Mouse (Mus musculus): ENCODE data around the gene Kcnip3. TPM values are rescaled to one million over a fixed set of nuclear protein-coding genes. Genes with fewer than 3 reads are reported as not detected.

The Kcnip3 gene
- total RNA-seq (2021), result 1 to 10 TPM; 1.3 TPM

DNA sequence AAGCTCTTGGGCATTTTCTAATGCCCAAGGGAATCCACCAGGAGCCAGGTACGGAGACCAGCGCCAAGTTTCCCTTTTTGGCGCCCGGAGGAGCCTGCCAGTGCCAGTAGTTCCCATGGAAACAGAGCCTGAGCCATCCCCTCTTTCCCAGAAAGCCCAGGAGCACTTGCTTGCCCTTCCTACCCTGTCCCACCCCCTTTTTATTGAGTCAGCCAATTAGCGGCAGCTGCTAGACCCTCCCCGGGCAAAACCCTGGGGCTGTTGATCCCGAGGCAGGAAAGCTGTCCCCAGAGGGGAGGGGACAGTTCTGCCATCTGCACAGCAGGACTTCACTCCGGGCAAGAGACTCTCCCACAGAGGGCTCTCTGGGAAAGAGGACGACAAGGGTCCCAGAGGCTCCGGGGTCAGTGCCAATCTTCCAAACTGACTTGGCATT lies at the start of gene Kcnip3:
Kcnip3 (minus strand) TSS at position 89 of the 436 bp plus-strand sequence.
- no peak for DNase-seq

- peak; percentile 92 for DNase-seq
These were observed 37.4 kb upstream of the Kcnip3 start for GRCm38 (mm10) chr2:127559070-127559966.

DNA sequence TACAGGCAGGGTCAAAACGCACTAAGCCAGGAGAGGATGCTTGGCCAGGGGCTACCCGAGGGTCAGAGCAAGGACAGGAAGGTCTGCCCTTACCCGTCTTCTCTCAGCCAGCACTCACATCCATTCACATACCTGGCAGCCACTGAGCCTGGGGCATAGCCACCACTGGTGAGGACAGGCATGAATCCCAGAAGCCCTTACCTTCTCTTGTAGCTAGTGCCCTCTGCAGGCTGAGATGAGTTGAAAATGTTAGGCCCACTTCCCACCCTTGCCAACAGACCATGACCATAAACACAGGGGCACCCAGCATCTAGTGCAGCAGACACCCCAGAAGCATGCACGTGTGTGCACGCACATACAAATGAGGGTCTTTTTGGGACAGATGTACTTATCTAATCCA lies 29.2 kb upstream of the Kcnip3 start:
- no peak for DNase-seq

DNA sequence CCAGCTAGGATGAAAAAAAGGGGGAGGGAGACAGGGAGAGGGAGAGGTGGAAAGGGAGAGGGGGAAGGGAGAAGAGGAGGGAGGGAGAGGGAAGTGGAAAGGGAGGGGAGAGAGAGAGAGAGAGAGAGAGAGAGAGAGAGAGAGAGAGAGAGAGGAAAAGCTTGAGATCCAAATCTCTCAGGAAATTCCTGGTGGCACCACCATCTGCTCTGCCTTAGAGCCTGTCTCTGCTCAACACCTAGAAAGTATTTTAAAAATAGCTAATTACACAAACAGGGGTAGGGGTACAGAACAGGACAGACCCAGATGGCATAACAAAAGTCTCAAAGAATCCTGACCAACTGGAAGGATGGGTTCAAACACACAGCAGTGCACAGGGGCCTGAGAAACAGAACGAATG lies 28.6 kb upstream of the Kcnip3 start:
- DNase-seq, result no peak

DNA sequence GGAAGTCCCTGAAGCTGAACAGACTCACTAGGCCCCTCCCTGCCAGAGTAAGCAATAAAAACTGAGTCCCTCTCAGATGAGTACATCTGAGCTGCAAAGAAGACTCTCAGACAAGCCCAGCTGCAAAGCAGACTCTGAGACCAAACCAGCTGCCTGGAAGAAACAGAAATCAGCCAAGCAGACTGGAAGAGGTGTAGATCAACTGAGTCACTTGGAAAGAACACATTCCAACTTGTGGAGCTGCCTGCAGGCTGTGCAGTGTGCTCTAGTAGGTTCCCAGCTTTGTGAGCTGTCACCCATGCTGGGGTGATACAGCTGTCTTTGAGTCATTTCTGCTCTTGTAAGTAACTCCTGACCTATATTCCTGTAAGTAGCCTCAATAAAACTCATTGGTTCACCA lies 27.8 kb upstream of the Kcnip3 start:
- no peak for DNase-seq

GRCm38 (mm10) chr2:127548342-127549074 lies 26.6 kb upstream of the Kcnip3 start:
- DNase-seq, result no peak

DNA sequence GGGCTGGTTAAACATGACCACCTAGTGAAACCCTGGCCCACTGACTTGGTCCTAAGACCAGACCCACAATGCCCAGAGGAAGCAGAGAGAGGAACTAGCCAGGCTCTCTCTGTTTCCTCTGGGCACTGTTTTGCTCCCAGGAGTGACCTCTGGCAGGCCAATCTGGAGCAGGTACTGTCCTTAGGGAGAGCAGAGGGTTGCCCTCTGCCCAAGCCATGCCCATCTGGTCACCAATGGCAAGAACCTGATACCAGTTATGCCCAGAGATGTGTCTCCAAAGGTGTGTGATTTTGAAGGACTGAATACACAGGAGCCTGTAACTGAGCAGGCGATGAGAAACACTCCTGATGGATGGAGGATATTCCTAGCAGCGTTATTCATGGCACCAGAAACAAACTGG lies 19.8 kb upstream of the Kcnip3 start:
- DNase-seq, result no peak

DNA sequence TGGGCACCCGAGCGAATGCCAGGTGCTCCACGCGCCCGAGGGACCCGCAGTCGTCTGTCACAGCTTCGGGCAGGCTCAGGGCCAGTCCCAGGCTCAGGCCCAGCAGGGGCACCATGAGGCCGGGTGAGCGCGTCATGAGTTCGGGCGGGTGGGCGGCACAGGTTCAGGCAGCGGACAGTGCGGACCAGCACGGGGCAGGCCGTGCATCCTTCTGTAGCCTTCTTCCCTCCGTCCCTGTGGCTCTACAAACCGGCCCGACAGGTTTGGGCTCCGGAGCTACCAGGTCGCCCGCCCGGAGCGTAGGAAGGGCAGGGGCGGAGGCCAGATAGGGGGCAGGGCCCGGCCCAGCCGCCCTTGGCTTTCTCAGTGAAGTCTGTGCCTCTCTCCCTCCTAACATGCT lies 19.3 kb upstream of the Kcnip3 start, which contains the start of gene Prom2:
Prom2 (minus strand) TSS at position 283 of the 400 bp plus-strand sequence.
- DNase-seq, result no peak

DNA sequence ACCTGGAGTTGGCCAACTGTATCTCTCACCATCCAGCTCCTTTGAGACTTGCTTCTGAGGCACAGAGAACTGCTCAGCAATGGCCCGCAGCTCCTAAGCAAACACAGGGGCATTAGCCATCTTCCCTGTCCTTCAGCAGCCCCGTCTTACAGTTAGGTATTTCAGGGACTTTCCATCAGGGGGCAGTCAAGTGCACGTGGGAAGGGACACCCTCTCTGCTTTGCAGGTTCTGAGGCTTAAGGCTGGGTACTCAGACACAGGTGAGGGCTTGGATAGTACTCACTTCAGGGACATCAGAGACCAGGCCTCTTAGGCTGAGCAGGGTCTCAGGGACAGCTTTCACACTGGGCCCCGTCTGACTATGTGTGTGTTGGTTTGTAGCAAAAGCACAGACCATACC lies 17.6 kb upstream of the Kcnip3 start:
- DNase-seq, result peak; percentile 15

- no peak for DNase-seq
These were observed 15.7 kb upstream of the Kcnip3 start for GRCm38 (mm10) chr2:127537548-127537947.

DNA sequence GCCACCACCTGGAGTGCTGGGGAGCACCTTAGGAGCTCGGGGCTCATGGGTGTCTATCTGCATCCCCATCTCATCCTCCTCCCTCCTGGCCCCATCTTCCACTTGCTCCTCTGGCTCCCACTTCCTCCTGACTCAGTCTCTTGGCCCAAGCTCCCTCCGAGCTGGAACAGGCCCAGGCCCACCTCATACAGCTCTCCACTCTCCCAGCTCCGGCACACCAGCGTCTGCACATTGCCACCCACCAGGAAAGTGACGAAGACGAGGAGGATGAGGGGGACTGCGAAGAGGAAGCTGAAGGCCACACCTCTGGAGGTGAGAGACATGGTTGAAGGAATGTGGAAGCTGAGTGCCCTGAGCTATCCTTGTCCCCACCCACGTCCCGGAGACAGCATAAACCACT lies 13.5 kb upstream of the Kcnip3 start:
- DNase-seq, result no peak

GRCm38 (mm10) chr2:127532379-127532778 lies 10.5 kb upstream of the Kcnip3 start:
- DNase-seq, result peak; percentile 58

DNA sequence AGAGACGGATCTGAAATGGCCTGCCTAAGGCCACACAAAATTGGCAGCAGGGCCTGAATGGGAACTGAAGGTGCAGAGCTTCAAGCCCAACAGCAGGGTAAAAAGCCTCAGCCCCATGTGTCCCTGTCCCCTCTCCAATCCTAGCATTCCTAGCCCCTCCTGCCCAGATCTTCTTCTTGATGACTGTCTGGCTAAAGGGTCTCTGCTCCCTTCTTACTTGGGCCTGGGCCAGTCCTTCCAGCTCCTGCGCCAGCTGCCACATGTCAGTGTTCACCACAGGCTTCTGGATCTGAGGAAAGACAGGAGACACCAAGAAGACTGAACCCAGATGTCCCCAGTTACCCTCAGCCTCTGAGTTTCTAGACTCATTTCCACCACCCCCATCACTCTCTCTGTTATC lies 9.7 kb upstream of the Kcnip3 start:
- no peak for DNase-seq

DNA sequence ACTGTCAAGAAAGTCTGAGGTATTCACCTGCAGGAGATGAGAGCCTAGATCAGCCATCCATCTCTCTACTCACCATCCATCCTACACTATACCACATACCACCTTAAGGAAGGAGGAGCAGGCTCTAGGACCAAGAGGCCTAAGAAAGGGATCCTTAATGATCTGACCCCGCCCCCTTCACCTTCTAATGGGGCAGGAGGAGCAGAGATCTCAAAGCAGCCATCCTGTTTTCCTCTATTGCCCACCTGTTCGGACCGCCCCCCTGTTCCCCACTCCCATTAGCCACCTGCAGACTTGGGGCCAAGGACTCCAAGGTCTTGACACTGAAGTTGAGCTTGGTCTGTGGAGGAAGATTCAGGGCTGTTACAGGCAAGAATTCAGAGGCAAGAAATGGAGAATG lies 8.5 kb upstream of the Kcnip3 start:
- DNase-seq, result no peak

GRCm38 (mm10) chr2:127525004-127525775 lies 3.3 kb upstream of the Kcnip3 start:
- no peak for DNase-seq

GRCm38 (mm10) chr2:127523950-127524729 lies 2.2 kb upstream of the Kcnip3 start:
- DNase-seq, result peak; percentile 48

DNA sequence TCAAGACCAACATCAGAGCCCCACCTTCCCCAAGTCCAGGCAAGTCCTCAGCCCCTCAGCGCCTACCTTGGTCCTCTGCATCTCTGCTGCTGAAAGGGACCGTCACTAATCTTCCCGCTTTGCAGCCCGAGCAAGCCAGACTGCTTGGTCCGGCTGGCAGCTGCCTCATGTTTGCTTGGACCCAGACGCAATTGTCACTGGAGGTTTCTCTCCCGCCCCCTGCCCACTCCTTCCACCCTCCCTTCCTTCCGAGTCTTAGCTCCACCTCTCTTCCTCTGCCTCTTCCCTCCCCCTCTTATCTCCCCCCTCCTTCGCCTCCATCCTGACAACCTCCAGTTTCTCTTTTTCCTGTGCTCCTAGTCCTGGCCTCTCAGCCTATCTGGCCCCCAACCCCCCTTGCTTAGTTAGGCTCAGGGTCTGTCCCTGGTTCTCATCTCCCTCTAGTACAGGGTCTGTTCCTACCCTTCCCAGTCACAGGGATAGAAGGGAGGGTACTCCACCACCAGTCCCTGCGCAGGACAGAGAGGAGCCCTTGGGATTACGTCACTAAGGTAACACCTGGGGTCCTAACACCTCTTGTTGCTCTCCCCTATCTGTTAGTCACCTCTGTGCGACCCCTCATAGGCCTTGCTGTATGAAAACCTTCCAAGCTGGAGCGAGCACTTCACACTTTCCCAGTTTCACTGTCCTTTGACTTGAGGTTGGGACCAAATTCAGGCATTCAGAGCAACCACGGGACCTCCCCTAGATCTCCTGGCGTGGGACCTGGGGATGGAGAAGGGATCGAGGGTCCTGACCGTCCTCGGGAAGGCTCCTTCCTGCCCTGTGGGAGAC lies 505 bp downstream of the Kcnip3 start:
- DNase-seq, result peak; percentile 15

- no peak for DNase-seq
These were observed 1.8 kb downstream of the Kcnip3 start for GRCm38 (mm10) chr2:127520123-127520522.

DNA sequence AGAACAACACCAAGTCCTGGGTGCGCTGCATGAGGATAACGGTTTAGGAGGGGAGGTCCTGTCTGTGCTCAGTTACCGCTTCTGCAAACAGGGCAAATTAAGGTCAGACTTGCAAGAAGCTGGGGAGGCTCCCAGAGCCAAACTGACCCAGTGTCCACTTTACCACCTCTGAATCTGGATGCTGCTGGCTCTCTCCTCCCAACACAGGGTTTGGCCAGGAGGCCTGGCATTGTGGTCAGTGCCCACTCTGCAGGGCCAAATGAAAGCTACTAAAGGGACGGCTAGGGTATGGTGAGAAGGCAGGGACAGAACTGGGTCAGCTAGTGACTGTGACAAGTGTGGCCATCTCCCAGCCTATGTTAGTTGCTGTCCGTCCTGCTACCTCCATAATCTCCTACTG lies 2.6 kb downstream of the Kcnip3 start:
- no peak for DNase-seq

DNA sequence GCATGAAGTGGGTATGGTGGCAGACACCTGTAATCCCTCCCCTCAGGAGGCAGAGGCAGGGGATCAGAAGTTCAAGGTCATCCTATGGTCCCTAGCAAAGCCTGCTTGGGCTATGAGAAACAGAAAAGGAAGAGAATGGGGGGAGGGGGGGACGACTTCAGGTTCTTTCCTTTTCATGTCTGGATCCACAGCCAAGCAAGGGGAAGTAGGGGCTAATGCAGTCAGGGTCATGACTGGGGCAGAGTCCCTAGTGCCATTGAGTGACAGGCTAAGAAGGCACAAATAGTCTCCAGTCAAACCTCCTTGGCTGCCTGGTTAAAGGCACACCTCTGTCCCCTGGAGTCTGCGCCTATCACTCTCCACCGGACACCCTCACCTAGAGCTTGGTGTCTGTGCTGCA lies 3.1 kb downstream of the Kcnip3 start:
- DNase-seq, result no peak

DNA sequence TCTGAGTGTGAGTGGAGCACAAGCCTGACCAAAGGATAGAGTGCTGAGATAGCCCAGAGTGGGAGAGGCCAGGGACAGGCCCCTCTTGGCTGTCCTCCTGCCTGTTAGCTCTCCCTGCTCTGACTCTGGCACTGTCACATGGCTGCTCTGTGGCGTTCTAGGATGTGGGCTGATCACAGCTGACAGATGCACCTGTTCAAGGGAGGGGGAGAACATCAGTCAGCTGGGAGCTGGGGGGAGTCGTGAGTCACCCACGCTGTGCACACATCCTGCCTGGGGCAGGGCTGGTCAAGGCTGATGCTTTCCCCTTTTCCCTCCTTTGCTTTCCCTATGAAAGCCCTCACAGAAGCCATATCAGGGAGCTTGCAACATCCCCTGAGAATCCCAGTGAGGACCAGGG lies 3.6 kb downstream of the Kcnip3 start:
- DNase-seq, result no peak

Data from heart, postnatal 4 days (tissue).